Mouse (Mus musculus) liver, embryonic 14.5 days (tissue): Measurements from ENCODE around the gene Lrp2.

ENCODE experiments used
- CTCF ChIP-seq: IDR thresholded peaks from 2 replicates; pipeline ENCODE4 v1.5.1; 2016; ENCODE audit warnings: antibody characterized with exemption, low read depth, control low read depth
- EP300 ChIP-seq: IDR thresholded peaks from 2 replicates; pipeline ENCODE4 v1.6.1; 2016; ENCODE audit warnings: antibody characterized with exemption, low read depth

GRCm38 (mm10) chr2:69386118-69386871 lies 199.6 kb downstream of the Lrp2 start:
- no peak for TF ChIP-seq CTCF
- no peak for TF ChIP-seq EP300
